Mouse (Mus musculus) MEL (cell line): ENCODE results near the gene Arhgef38.
A peak's percentile ranks its signal among the peaks of the same experiment; 100 is the strongest.

Source experiments
- CTCF ChIP-seq, 3 experiments: IDR thresholded peaks in 2 of 3; conservative IDR thresholded peaks in 1 of 3; 2 replicates each; pipeline ENCODE4 v1.5.1; 2011 to 2012; ENCODE audit warnings: low read length in 3 of 3, low read depth in 2 of 3, mild to moderate bottlenecking in 2 of 3, improper control_type of control experiment in 1 of 3, inconsistent platforms in 1 of 3, mixed read lengths in 1 of 3, moderate library complexity in 1 of 3; ENCODE audit not compliant: control insufficient read depth in 1 of 3, insufficient read depth in 1 of 3, poor library complexity in 1 of 3, severe bottlenecking in 1 of 3
- RCOR1 ChIP-seq: IDR thresholded peaks from 2 replicates; pipeline ENCODE4 v1.6.1; 2012; ENCODE audit warnings: low read depth, mild to moderate bottlenecking, inconsistent platforms, low read length, improper control_type of control experiment

- TF ChIP-seq RCOR1 (no peak), CTCF (IDR thresholded peaks at IDR 0.05 in 2 of 3, conservative IDR thresholded peaks at IDR 0.05 in 1 of 3; ENCODE audit: control insufficient read depth in 1 of 3, insufficient read depth in 1 of 3, low read depth in 2 of 3, low read length in 3 of 3, poor library complexity in 1 of 3, severe bottlenecking in 1 of 3) (0 out of 6 replicates have a peak, but pooled peaks of 1 of the 3 experiments have one; percentile 12)
These were observed 81.1 kb downstream of the Arhgef38 start for GRCm38 (mm10) chr3:133153629-133154028.
